Mouse (Mus musculus): ENCODE data around the gene Tgfbrap1.

The Tgfbrap1 gene

DNA sequence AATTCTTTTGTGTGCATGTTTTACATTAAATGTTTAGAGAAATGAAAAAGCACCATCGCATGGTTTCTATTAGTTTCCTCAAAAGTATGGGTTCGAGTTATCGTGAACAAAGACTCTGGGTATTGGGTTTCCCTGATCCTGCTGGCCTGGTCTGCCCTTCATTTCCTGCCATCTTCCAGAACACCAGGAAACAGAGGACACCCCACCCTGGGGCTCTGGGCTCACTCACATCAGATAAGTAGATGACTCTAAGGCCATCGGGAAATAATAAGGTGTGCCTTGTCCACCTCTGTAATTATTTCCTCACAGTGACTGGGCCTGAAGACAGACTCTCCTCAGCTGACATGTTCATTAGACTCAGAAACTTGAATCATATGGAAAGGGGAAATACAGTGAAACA lies 88.0 kb downstream of the Tgfbrap1 start:
- DNase-seq, result no peak

DNA sequence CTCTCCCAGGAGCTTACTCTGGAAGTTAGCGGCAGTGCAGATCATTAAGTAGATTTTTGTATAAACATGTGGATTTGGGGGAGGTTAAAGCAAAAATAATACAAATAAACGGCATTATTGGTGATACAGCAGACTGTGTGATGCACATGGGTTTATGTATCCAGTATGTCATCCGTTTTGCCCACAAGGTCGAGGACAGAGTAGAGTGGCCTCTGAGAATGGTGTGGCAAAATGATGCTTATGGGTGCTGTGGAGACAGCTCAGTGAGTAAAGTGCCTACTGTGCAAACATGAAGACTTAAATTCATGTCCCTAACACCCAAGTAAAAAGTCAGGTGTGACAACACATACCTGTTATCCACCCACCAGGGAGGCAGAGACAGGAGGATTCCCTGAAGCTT lies 91.9 kb downstream of the Tgfbrap1 start:
- no peak for DNase-seq

- DNase-seq, result no peak
Measured at GRCm38 (mm10) chr1:43006051-43006514, 92.4 kb downstream of the Tgfbrap1 start.

Measured in kidney, postnatal 14 days (tissue).